Mouse (Mus musculus): ENCODE measurements around the gene Apeh.

The Apeh gene

GRCm38 (mm10) chr9:108120671-108121070, 26.3 kb upstream of the Apeh start:
- DNase-seq (ENCODE audit: low spot score in 2 of 2), result peak; percentile 84 to 89

- DNase-seq (ENCODE audit: low spot score in 2 of 2), result no peak
Measured at GRCm38 (mm10) chr9:108119891-108120411, 25.5 kb upstream of the Apeh start.

- DNase-seq (ENCODE audit: low spot score in 2 of 2), result no peak
Measured at GRCm38 (mm10) chr9:108117143-108117542, 22.7 kb upstream of the Apeh start.

- DNase-seq (ENCODE audit: low spot score in 2 of 2), result no peak
Measured at GRCm38 (mm10) chr9:108115290-108116077, 21.1 kb upstream of the Apeh start.

- no peak for DNase-seq (ENCODE audit: low spot score in 2 of 2)
Measured at GRCm38 (mm10) chr9:108112719-108113340, 18.4 kb upstream of the Apeh start.

- no peak for DNase-seq (ENCODE audit: low spot score in 2 of 2)
Measured at GRCm38 (mm10) chr9:108111593-108112121, 17.3 kb upstream of the Apeh start.

- no peak for DNase-seq (ENCODE audit: low spot score in 2 of 2)
Measured at GRCm38 (mm10) chr9:108111101-108111592, 16.7 kb upstream of the Apeh start.

- no peak for DNase-seq (ENCODE audit: low spot score in 2 of 2)
Measured at GRCm38 (mm10) chr9:108110160-108110559, 15.8 kb upstream of the Apeh start.

GRCm38 (mm10) chr9:108107867-108108266, 13.5 kb upstream of the Apeh start:
- no peak for DNase-seq (ENCODE audit: low spot score in 2 of 2)

- DNase-seq (ENCODE audit: low spot score in 2 of 2), result no peak
Measured at GRCm38 (mm10) chr9:108106090-108106489, 11.7 kb upstream of the Apeh start.

GRCm38 (mm10) chr9:108105549-108105863, 11.1 kb upstream of the Apeh start:
- DNase-seq (ENCODE audit: low spot score in 2 of 2), result no peak

GRCm38 (mm10) chr9:108104766-108105548, 10.6 kb upstream of the Apeh start:
- peak; percentile 59 to 60 for DNase-seq (ENCODE audit: low spot score in 2 of 2)

- DNase-seq (ENCODE audit: low spot score in 2 of 2), result no peak
Measured at GRCm38 (mm10) chr9:108099619-108100018, 5.2 kb upstream of the Apeh start.

- no peak for DNase-seq (ENCODE audit: low spot score in 2 of 2)
Measured at GRCm38 (mm10) chr9:108095949-108096712, 1.7 kb upstream of the Apeh start.

- DNase-seq (ENCODE audit: low spot score in 2 of 2), result peak; percentile 55 to 66
Measured at GRCm38 (mm10) chr9:108095518-108095917, 1.1 kb upstream of the Apeh start.

GRCm38 (mm10) chr9:108094998-108095411, 599 bp upstream of the Apeh start:
- DNase-seq (ENCODE audit: low spot score in 2 of 2), result peak in 1 of 2 experiments; percentile 28

GRCm38 (mm10) chr9:108093586-108093985, 820 bp downstream of the Apeh start:
- DNase-seq (ENCODE audit: low spot score in 2 of 2), result no peak

- no peak for DNase-seq (ENCODE audit: low spot score in 2 of 2)
Measured at GRCm38 (mm10) chr9:108090611-108091120, 3.7 kb downstream of the Apeh start.

GRCm38 (mm10) chr9:108085261-108085660, 9.1 kb downstream of the Apeh start:
- DNase-seq (ENCODE audit: low spot score in 2 of 2), result no peak

- DNase-seq (ENCODE audit: low spot score in 2 of 2), result no peak
Measured at GRCm38 (mm10) chr9:108083561-108083960, 10.8 kb downstream of the Apeh start.

GRCm38 (mm10) chr9:108082988-108083431, 11.4 kb downstream of the Apeh start, which contains the start of gene Rnf123:
Gene Rnf123 (minus strand): TSS chr9:108083346.
- DNase-seq (ENCODE audit: low spot score in 2 of 2), result peak in 1 of 2 experiments; percentile 40
